Mouse (Mus musculus) hindbrain, embryonic 14.5 days (tissue): Measurements from ENCODE around the gene Baiap3. TPM values are rescaled to one million over a fixed set of nuclear protein-coding genes. Genes with fewer than 3 reads are reported as not detected.
A peak's percentile ranks its signal among the peaks of the same experiment; 100 is the strongest.

Source experiments
- microRNA-seq: library from miRNA; unstranded; fragments of <30 nt; microRNA quantifications from one replicate; pipeline ENCODE4, GENCODE M21; 2016
- polyA plus RNA-seq: library from polyadenylated mRNA; unstranded; fragments of >200 nt; fragmentation: Nextera tagmentation; extraction: Ambion mirVana; gene quantifications from 2 replicates; pipeline ENCODE4 v1.2.1, GENCODE M21; 2014

Baiap3 gene
- polyA plus RNA-seq, 1 experiment from 2014 or later: 10.8 TPM

Small RNAs within 50 kb of the gene (microRNA-seq; reads per million reads assigned to microRNA genes)
- gene Mir3547: 7.9 reads per million, percentile 27 among the genes with 10 or more reads in this experiment

Other genes starting within 250 kb of the Baiap3 start
- gene Cramp1l, start 240.6 kb downstream of the Baiap3 start, polyA plus RNA-seq: 8.0 and 8.1 TPM in 2 replicates
- 15.9 and 20.9 TPM in 2 replicates for gene Ift140, start 240.3 kb downstream of the Baiap3 start, polyA plus RNA-seq
- 11.3 and 12.4 TPM in 2 replicates for gene Tmem204, start 172.8 kb downstream of the Baiap3 start, polyA plus RNA-seq
- gene Telo2, start 140.4 kb downstream of the Baiap3 start, polyA plus RNA-seq: 39.8 and 41.7 TPM in 2 replicates
- gene Ptx4, start 135.6 kb downstream of the Baiap3 start, polyA plus RNA-seq: not detected in 2 replicates
- gene Clcn7, start 123.0 kb downstream of the Baiap3 start, polyA plus RNA-seq: 28.1 and 29.4 TPM in 2 replicates
- not detected in 2 replicates for gene Ccdc154, start 93.9 kb downstream of the Baiap3 start, polyA plus RNA-seq
- not detected in 2 replicates for gene Gm38655, start 80.9 kb downstream of the Baiap3 start, polyA plus RNA-seq
- gene BC003965, start 71.8 kb downstream of the Baiap3 start, polyA plus RNA-seq: 30.3 and 31.5 TPM in 2 replicates
- 9.4 and 9.9 TPM in 2 replicates for gene Unkl, start 68.0 kb downstream of the Baiap3 start, polyA plus RNA-seq
- gene Gnptg, start 16.2 kb downstream of the Baiap3 start, polyA plus RNA-seq: 90.5 and 91.1 TPM in 2 replicates
- 52.1 and 53.4 TPM in 2 replicates for gene Tsr3, start 16.2 kb downstream of the Baiap3 start, polyA plus RNA-seq
- 430 and 441 TPM in 2 replicates for gene Ube2i, start 18.3 kb upstream of the Baiap3 start, polyA plus RNA-seq
- gene Prss34, start 42.0 kb upstream of the Baiap3 start, polyA plus RNA-seq: not detected in 2 replicates
- not detected in 2 replicates for gene Prss28, start 52.3 kb upstream of the Baiap3 start, polyA plus RNA-seq
- gene Prss29, start 62.3 kb upstream of the Baiap3 start, polyA plus RNA-seq: not detected in 2 replicates
- not detected in 2 replicates for gene Tpsab1, start 89.2 kb upstream of the Baiap3 start, polyA plus RNA-seq
- gene Tpsb2, start 109.9 kb upstream of the Baiap3 start, polyA plus RNA-seq: 0.36 TPM in 1 of 2 replicates, not detected in the other
- 1.2 TPM in 1 of 2 replicates, not detected in the other for gene Tpsg1, start 112.9 kb upstream of the Baiap3 start, polyA plus RNA-seq
- 10.6 and 14.1 TPM in 2 replicates for gene Cacna1h, start 177.4 kb upstream of the Baiap3 start, polyA plus RNA-seq
- 1.2 and 2.4 TPM in 2 replicates for gene Tekt4, start 198.3 kb upstream of the Baiap3 start, polyA plus RNA-seq
- gene Sstr5, start 240.9 kb upstream of the Baiap3 start, polyA plus RNA-seq: 0.47 and 0.76 TPM in 2 replicates